Mouse (Mus musculus) E14TG2a.4 (cell line): ENCODE measurements around the gene Nek4.

Experiments used
- CTCF ChIP-seq: conservative IDR thresholded peaks from 2 replicates; pipeline ENCODE4 v1.5.1; 2014; ENCODE audit warnings: low read length
- POU5F1 ChIP-seq: IDR thresholded peaks from 2 replicates; pipeline ENCODE4 v1.6.1; 2014; ENCODE audit warnings: low read length, borderline replicate concordance

- TF ChIP-seq CTCF (no peak), POU5F1 (no peak)
Measured at GRCm38 (mm10) chr14:30959031-30959430, 7.9 kb downstream of the Nek4 start.
